Mouse (Mus musculus): ENCODE measurements around the gene C1s1. TPM values are rescaled to one million over a fixed set of nuclear protein-coding genes. Genes with fewer than 3 reads are reported as not detected.
"Not testable (repeated sequence)": the region's sequence is repeated elsewhere in the genome, so short reads cannot be mapped to it uniquely, and the experiment has no call there.

C1s1 gene
- polyA plus RNA-seq (2021) = 60.3 TPM

GRCm38 (mm10) chr6:124542284-124542683 lies at the start of gene C1s1:
Gene C1s1 (minus strand): TSS chr6:124542359.
- peak; percentile 86 for TF ChIP-seq CTCF (IDR thresholded peaks at IDR 0.05)
- ATAC-seq = peak; percentile 79
- CTCF ChIA-PET = interaction anchor here (0.7 to 1.6 kb wide), 10 partner anchors 12 to 165 kb away, joined by 3 to 10 read pairs (median 4); partner anchors contain the start of gene C1rl

GRCm38 (mm10) chr6:124588771-124589170 lies 46.6 kb upstream of the C1s1 start:
- POLR2A ChIA-PET = no interaction called here
- CTCF ChIA-PET = no interaction called here
- ATAC-seq (no peak), DNase-seq (ENCODE audit: low read depth, low spot score) (no peak)
- peaks cover 30% of the 10 kb centered on the region for H3K27me3 ChIP-seq
- in situ Hi-C loops (cut with MboI; ENCODE audit: low pct_unique_long_range_greater_than_20kb) = no loop called here
- no peak for TF ChIP-seq CTCF (IDR thresholded peaks at IDR 0.05)

More at GRCm38 (mm10) chr6:124542284-124542683, at the start of gene C1s1:
- in situ Hi-C loops (cut with MboI; ENCODE audit: low pct_unique_long_range_greater_than_20kb) = loop anchor here (10.0 to 25.0 kb wide), 3 partner anchors 67 to 605 kb away; no protein-coding TSS in a partner anchor
- DNase-seq (ENCODE audit: low read depth, low spot score) = peak; percentile 25
- H3K27me3 ChIP-seq, POLR2A ChIA-PET: not testable (repeated sequence)

GRCm38 (mm10) chr6:124586266-124586665 lies 44.1 kb upstream of the C1s1 start:
- ChIA-PET POLR2A (no interaction called here), CTCF (no interaction called here)
- in situ Hi-C loops (cut with MboI; ENCODE audit: low pct_unique_long_range_greater_than_20kb) = no loop called here
- ATAC-seq = no peak
- H3K27me3 ChIP-seq = peaks cover 27% of the 10 kb centered on the region
- TF ChIP-seq CTCF (IDR thresholded peaks at IDR 0.05) = no peak
- DNase-seq (ENCODE audit: low read depth, low spot score) = no peak

- in situ Hi-C loops (cut with MboI; ENCODE audit: low pct_unique_long_range_greater_than_20kb) = no loop called here
Measured at GRCm38 (mm10) chr6:124585761-124586160, 43.6 kb upstream of the C1s1 start.

GRCm38 (mm10) chr6:124584935-124585334 lies 42.8 kb upstream of the C1s1 start:
- DNase-seq (ENCODE audit: low read depth, low spot score) = no peak
- H3K27me3 ChIP-seq = peaks cover 17% of the 10 kb centered on the region
- in situ Hi-C loops (cut with MboI; ENCODE audit: low pct_unique_long_range_greater_than_20kb) = no loop called here
- TF ChIP-seq CTCF (IDR thresholded peaks at IDR 0.05) = no peak
- ChIA-PET CTCF (no interaction called here), POLR2A (no interaction called here)
- no peak for ATAC-seq

More at GRCm38 (mm10) chr6:124585761-124586160, 43.6 kb upstream of the C1s1 start:
- ATAC-seq = no peak
- DNase-seq (ENCODE audit: low read depth, low spot score) = no peak
- ChIA-PET POLR2A (no interaction called here), CTCF (no interaction called here)
- peaks cover 25% of the 10 kb centered on the region for H3K27me3 ChIP-seq
- no peak for TF ChIP-seq CTCF (IDR thresholded peaks at IDR 0.05)

GRCm38 (mm10) chr6:124582231-124582630 lies 40.1 kb upstream of the C1s1 start:
- ChIA-PET POLR2A (no interaction called here), CTCF (interaction anchor here (1.4 kb wide), 1 partner anchor 23 kb away, joined by 3 read pairs; no protein-coding TSS in a partner anchor)
- H3K27me3 ChIP-seq = peaks cover 11% of the 10 kb centered on the region
- in situ Hi-C loops (cut with MboI; ENCODE audit: low pct_unique_long_range_greater_than_20kb) = no loop called here
- DNase-seq (ENCODE audit: low read depth, low spot score) = no peak
- no peak for ATAC-seq
- no peak for TF ChIP-seq CTCF (IDR thresholded peaks at IDR 0.05)

- H3K27me3 ChIP-seq; DNase-seq (ENCODE audit: low read depth, low spot score); in situ Hi-C loops (cut with MboI; ENCODE audit: low pct_unique_long_range_greater_than_20kb); CTCF ChIA-PET; ATAC-seq; POLR2A ChIA-PET: not testable (repeated sequence)
Measured at GRCm38 (mm10) chr6:124580155-124580554, 38.0 kb upstream of the C1s1 start.

GRCm38 (mm10) chr6:124575155-124575678 lies 33.1 kb upstream of the C1s1 start:
- DNase-seq (ENCODE audit: low read depth, low spot score); POLR2A ChIA-PET; CTCF ChIA-PET; H3K27me3 ChIP-seq; in situ Hi-C loops (cut with MboI; ENCODE audit: low pct_unique_long_range_greater_than_20kb); ATAC-seq: not testable (repeated sequence)

GRCm38 (mm10) chr6:124570026-124570425 lies 27.9 kb upstream of the C1s1 start, which contains the start of gene C1rb:
Gene C1rb (plus strand): TSS chr6:124570294.
- POLR2A ChIA-PET = interaction anchor here (0.6 to 1.1 kb wide), 2 partner anchors 58 to 692 kb away, joined by 3 read pairs; partner anchors contain the start of gene C1ra
- TF ChIP-seq CTCF (IDR thresholded peaks at IDR 0.05) = peak; percentile 97
- CTCF ChIA-PET = no interaction called here
- peaks cover 14% of the 10 kb centered on the region for H3K27me3 ChIP-seq
- peak; percentile 6 for DNase-seq (ENCODE audit: low read depth, low spot score)
- ATAC-seq = no peak
- in situ Hi-C loops (cut with MboI; ENCODE audit: low pct_unique_long_range_greater_than_20kb) = no loop called here

- in situ Hi-C loops (cut with MboI; ENCODE audit: low pct_unique_long_range_greater_than_20kb) = loop anchor here (5.0 kb wide), 2 partner anchors 34 to 91 kb away; no protein-coding TSS in a partner anchor
- CTCF ChIA-PET; ATAC-seq; POLR2A ChIA-PET; DNase-seq (ENCODE audit: low read depth, low spot score): not testable (repeated sequence)
- H3K27me3 ChIP-seq = peaks cover 17% of the 10 kb centered on the region
Measured at GRCm38 (mm10) chr6:124561611-124562010, 19.5 kb upstream of the C1s1 start.

- in situ Hi-C loops (cut with MboI; ENCODE audit: low pct_unique_long_range_greater_than_20kb) = loop anchor here (5.0 kb wide), 2 partner anchors 34 to 91 kb away; no protein-coding TSS in a partner anchor
- ATAC-seq; DNase-seq (ENCODE audit: low read depth, low spot score); POLR2A ChIA-PET; CTCF ChIA-PET: not testable (repeated sequence)
- peaks cover 14% of the 10 kb centered on the region for H3K27me3 ChIP-seq
Measured at GRCm38 (mm10) chr6:124561156-124561555, 19.0 kb upstream of the C1s1 start.

- ATAC-seq; DNase-seq (ENCODE audit: low read depth, low spot score); CTCF ChIA-PET; POLR2A ChIA-PET; in situ Hi-C loops (cut with MboI; ENCODE audit: low pct_unique_long_range_greater_than_20kb): not testable (repeated sequence)
- H3K27me3 ChIP-seq = peaks cover 13% of the 10 kb centered on the region
Measured at GRCm38 (mm10) chr6:124555956-124556355, 13.8 kb upstream of the C1s1 start.

Data from Patski (cell line).